Mouse (Mus musculus) layer of hippocampus, postnatal 10 days (tissue): ENCODE measurements around the gene Tfb1m. TPM values are rescaled to one million over a fixed set of nuclear protein-coding genes. Genes with fewer than 3 reads are reported as not detected.

Experiments
- total RNA-seq, 2 experiments: library from RNA; stranded (reverse); gene quantifications; 2 replicates each; pipeline ENCODE4 v1.2.3; 2021

Tfb1m gene
- total RNA-seq, 2 experiments from 2014 or later: 5.0 to 5.4 TPM

Other genes starting within 250 kb of the Tfb1m start
- 10 to 100 TPM; 24.2 to 29.0 TPM for gene Tiam2, start 231.2 kb downstream of the Tfb1m start, total RNA-seq
- gene Cldn20, start 25.2 kb downstream of the Tfb1m start, total RNA-seq: under 1 TPM; 0.74 to 0.98 TPM
- not detected for gene Nox3, start 138.5 kb upstream of the Tfb1m start, total RNA-seq